Mouse (Mus musculus) embryonic facial prominence, embryonic 15.5 days (tissue): ENCODE data around the gene Gm37240. TPM values are rescaled to one million over a fixed set of nuclear protein-coding genes. Genes with fewer than 3 reads are reported as not detected.

Experiments used
- ATAC-seq: fragments of 200-750 bp; cut with Nextera tagmentation; 2 replicates; pipeline ENCODE4 v1.8.0; 2017; ENCODE audit warnings: low read depth, moderate TSS enrichment; ENCODE audit not compliant: insufficient number of reproducible peaks, low FRiP score, low TSS enrichment
- H3K27ac ChIP-seq: fragments of 300-500 bp; sonication (generic); replicated peaks from 2 replicates; pipeline ENCODE4 v1.5.1; 2015; ENCODE audit warnings: mild to moderate bottlenecking, inconsistent platforms
- H3K27me3 ChIP-seq: fragments of 300-500 bp; sonication (generic); 2 replicates; pipeline ENCODE4 v1.6.1; 2015; ENCODE audit warnings: inconsistent platforms
- H3K36me3 ChIP-seq: fragments of 300-500 bp; sonication (generic); 2 replicates; pipeline ENCODE4 v1.6.1; 2015; ENCODE audit warnings: mild to moderate bottlenecking, inconsistent platforms
- H3K4me1 ChIP-seq: fragments of 300-500 bp; sonication (generic); 2 replicates; pipeline ENCODE4 v1.6.1; 2015; ENCODE audit warnings: inconsistent platforms
- H3K4me2 ChIP-seq: fragments of 300-500 bp; sonication (generic); replicated peaks from 2 replicates; pipeline ENCODE4 v1.6.1; 2015; ENCODE audit warnings: mild to moderate bottlenecking, inconsistent platforms
- H3K4me3 ChIP-seq: fragments of 300-500 bp; sonication (generic); replicated peaks from 2 replicates; pipeline ENCODE4 v1.5.1; 2015; ENCODE audit warnings: mild to moderate bottlenecking, inconsistent platforms
- H3K9ac ChIP-seq: fragments of 300-500 bp; sonication (generic); 2 replicates; pipeline ENCODE4 v1.6.1; 2015; ENCODE audit warnings: inconsistent platforms
- H3K9me3 ChIP-seq: fragments of 300-500 bp; sonication (generic); replicated peaks from 2 replicates; pipeline ENCODE4 v1.6.1; 2016; ENCODE audit warnings: inconsistent platforms
- WGBS: fragments of 180-500 bp; shearing (Covaris S2); methylation state at CpG from one replicate; pipeline ENCODE4 v1.1.7; 2015; 5-methylcytosine and 5-hydroxymethylcytosine counted together
- polyA plus RNA-seq: library from polyadenylated mRNA; unstranded; fragments of >200 nt; fragmentation: Nextera tagmentation; extraction: Ambion mirVana; gene quantifications from 2 replicates; pipeline ENCODE4 v1.2.1, GENCODE M21; 2015

Gm37240 gene
- polyA plus RNA-seq, 1 experiment from 2014 or later: 12.8 TPM

DNA sequence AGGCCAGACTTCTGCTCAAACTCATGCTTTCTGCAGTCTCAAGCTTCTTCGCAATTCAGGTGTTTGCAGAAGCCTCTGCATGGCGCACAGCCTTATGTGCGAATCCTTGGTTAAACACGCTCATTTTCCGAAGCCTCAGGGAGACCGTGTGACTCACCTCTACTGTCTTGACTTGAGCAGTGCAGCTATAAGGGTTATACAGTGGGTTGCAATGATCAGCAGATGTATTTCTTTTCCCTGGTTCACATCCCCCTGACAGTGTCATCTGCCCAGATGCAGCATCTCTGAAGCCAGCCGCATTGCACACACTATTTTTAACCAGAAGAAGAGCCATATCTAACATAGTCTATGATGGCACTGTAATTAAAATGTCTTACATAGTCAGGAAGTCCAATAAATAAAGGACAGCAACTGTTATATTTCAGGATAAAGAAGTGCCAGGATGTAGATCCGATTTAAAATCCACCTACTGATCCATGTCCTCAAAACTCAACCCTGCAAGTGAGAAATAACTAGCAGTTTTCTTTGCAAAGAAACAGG, 843.6 kb downstream of the Gm37240 start:
- 86% methylated on average over 8 of the region's 8 CpGs for WGBS
- no peaks in the 10 kb centered on the region for H3K9me3 ChIP-seq
- no peak for ATAC-seq

DNA sequence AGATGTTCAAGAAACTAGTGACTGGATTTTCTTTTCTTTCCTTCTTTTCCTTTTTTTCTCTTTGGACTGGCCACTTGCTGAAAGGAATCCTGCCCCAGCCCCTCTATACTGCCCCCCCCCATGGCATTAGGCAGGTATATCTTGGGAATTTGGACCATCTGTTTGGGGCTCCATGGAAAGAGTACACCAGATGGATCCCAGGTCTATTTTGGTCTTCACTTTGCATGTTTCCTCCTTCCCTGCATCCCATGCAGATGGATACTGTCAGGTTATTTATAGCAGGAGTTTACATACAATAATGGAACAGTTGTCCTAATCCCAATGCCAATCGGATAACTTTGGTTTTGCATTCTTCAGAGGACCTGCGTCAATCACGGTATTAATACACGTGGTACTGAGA, 845.2 kb downstream of the Gm37240 start:
- H3K9me3 ChIP-seq: no peaks in the 10 kb centered on the region
- H3K9ac ChIP-seq: no peak overlapping the region
- no peaks in the 10 kb centered on the region for H3K4me1 ChIP-seq
- H3K27me3 ChIP-seq: no peaks in the 10 kb centered on the region
- ATAC-seq: no peak
- no peaks in the 10 kb centered on the region for H3K36me3 ChIP-seq
- H3K27ac ChIP-seq: no peak overlapping the region
- 76% methylated on average over 4 of the region's 4 CpGs for WGBS
- H3K4me2 ChIP-seq: no peak overlapping the region
- no peak overlapping the region for H3K4me3 ChIP-seq

More for the DNA sequence above, 843.6 kb downstream of the Gm37240 start:
- Histone ChIP-seq H3K4me3 (no peak overlapping the region), H3K9ac (no peak overlapping the region), H3K36me3 (no peaks in the 10 kb centered on the region), H3K27me3 (no peaks in the 10 kb centered on the region), H3K4me2 (no peak overlapping the region), H3K4me1 (no peaks in the 10 kb centered on the region), H3K27ac (no peak overlapping the region)

DNA sequence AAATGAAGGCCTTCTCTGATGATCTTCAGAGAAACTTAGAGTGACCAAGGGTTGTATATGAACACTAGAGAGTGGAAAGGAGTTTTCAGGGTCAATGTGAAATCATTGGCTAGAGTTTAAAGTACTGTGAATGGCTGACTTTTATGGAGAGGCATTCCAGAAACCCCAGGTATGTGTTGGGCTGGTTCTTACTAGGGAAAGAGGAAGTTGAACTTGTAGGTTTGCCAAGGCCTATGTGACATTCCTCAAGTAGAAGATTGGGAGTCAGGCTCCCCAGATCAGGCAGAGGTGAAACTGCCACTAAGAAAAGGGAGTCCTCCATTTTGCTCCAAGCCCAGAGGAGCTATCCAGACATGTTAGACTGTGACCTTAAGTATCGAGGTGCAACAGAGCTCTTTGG, 858.2 kb downstream of the Gm37240 start:
- WGBS: 80% methylated on average over 1 of the region's 1 CpGs
- ATAC-seq: no peak
- Histone ChIP-seq H3K4me3 (no peak overlapping the region), H3K9ac (no peak overlapping the region), H3K27me3 (no peaks in the 10 kb centered on the region), H3K27ac (no peak overlapping the region), H3K4me1 (no peaks in the 10 kb centered on the region), H3K36me3 (no peaks in the 10 kb centered on the region), H3K9me3 (no peaks in the 10 kb centered on the region), H3K4me2 (no peak overlapping the region)

DNA sequence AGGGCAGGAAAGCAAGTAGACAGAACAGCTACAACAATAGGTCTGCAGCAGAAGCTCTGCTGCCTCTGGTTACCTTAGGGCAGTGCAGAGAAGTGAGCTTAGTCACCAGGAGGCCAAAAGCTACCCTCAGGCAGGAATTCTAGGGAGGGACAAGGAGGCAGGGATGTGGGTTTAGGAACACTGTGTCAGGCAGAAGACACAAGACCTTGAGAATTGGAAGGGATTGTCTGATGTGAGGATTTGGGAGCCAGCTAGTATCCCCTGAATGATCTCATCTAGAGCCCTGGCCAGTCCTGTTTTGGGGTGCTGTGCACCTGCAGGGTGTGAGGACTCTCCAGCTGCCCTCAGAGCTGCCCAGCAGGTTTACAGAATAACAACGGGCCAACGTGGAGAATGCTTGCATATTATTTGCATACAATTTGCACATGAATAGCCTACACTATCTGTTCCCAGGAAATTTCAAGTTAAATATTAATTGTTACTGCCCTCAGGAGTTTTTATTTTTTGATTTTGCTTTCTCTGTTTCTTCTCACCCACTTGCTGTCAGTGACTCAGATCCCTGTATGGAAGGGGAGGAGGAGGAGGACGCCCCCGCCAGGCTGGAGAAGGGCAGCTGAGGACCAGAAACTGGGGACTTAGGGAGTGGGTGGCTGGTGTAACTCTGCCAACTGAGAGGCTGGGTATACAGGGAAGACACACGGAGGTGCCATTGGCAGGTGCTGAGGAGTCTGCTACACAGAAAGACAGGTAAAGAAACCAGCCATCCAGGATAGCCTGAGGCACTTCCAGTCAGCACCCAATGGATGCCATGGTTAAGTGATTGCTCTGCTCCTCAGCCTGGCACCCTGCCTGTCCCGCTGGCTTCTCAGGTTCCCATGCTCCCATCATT, 862.3 kb downstream of the Gm37240 start:
- no peaks in the 10 kb centered on the region for H3K9me3 ChIP-seq
- no peak overlapping the region for H3K4me3 ChIP-seq
- H3K27ac ChIP-seq: no peak overlapping the region
- WGBS: 24% methylated on average over 6 of the region's 6 CpGs
- H3K36me3 ChIP-seq: no peaks in the 10 kb centered on the region
- no peak for ATAC-seq
- no peak overlapping the region for H3K4me2 ChIP-seq
- H3K4me1 ChIP-seq: no peaks in the 10 kb centered on the region
- no peaks in the 10 kb centered on the region for H3K27me3 ChIP-seq
- H3K9ac ChIP-seq: no peak overlapping the region

DNA sequence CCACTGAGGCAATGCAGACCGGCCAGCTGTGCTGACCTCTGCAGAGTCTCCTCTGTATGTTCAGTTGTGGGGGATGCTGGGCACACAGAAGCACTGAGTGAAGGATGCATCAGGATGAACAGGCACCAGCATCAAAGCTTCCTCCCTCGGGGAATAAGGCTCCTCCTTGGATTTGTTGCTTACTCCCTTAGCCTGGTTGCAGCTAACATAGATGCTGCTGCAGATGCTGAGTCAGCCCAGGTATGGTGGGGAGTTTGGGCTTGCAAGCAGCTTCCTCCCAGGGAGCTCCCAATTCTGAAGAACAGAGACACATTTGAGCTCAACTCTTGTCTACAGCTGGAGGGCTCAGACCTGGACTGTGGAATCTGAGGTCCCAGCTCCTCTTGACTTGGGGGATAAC, 863.1 kb downstream of the Gm37240 start:
- H3K9me3 ChIP-seq: no peaks in the 10 kb centered on the region
- no peak for ATAC-seq
- no peaks in the 10 kb centered on the region for H3K36me3 ChIP-seq
- no peaks in the 10 kb centered on the region for H3K4me1 ChIP-seq
- no peak overlapping the region for H3K4me2 ChIP-seq
- WGBS: 66% methylated on average over 2 of the region's 2 CpGs
- H3K9ac ChIP-seq: no peak overlapping the region
- no peak overlapping the region for H3K27ac ChIP-seq
- no peak overlapping the region for H3K4me3 ChIP-seq
- no peaks in the 10 kb centered on the region for H3K27me3 ChIP-seq

DNA sequence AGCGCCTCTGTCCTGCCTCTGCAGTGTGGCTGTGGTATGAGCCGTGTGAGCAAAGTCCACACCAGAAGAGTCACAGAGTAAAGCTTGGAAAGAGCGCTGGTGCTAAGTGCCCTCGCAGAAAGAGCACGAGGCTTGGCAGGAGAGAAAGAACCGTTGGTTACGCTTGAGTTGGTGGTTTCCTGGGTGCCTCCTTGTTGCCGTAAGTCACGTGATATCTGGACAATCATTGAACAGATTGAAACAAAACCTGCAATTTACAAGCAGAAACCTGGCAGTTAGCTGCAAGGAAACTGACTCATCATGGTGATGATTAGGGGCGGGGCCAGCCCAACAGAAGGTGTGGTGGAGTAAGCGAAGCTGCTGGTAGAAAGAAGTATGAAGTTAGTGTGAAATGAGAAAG, 864.5 kb downstream of the Gm37240 start:
- no peak for ATAC-seq
- H3K36me3 ChIP-seq: no peaks in the 10 kb centered on the region
- 78% methylated on average over 11 of the region's 11 CpGs for WGBS
- H3K4me3 ChIP-seq: no peak overlapping the region
- H3K27ac ChIP-seq: no peak overlapping the region
- H3K4me1 ChIP-seq: no peaks in the 10 kb centered on the region
- H3K27me3 ChIP-seq: no peaks in the 10 kb centered on the region
- no peaks in the 10 kb centered on the region for H3K9me3 ChIP-seq
- H3K4me2 ChIP-seq: no peak overlapping the region
- no peak overlapping the region for H3K9ac ChIP-seq

DNA sequence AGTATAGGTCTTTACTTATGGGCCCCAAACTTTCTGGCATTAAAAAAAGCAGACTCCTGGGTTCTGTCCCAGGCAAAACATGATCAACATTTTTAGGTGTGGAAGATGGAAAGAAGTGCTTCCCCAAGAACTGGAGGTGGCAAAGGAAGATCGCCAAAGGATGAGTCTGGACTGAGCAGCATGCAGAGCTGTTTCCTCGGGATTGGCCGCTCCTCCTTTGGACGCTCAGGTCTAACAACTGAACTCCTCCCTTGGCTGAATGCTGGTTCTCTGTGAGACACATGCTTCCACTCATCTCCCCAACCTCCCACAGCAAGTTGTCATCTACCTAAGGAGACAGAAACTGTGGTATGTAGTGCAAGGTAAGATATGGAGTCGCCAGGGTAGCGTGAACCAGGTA, 865.5 kb downstream of the Gm37240 start:
- Histone ChIP-seq H3K27me3 (no peaks in the 10 kb centered on the region), H3K4me1 (no peaks in the 10 kb centered on the region), H3K9me3 (no peaks in the 10 kb centered on the region), H3K9ac (no peak overlapping the region), H3K4me3 (no peak overlapping the region), H3K36me3 (no peaks in the 10 kb centered on the region), H3K27ac (no peak overlapping the region), H3K4me2 (no peak overlapping the region)
- ATAC-seq: no peak
- WGBS: 94% methylated on average over 6 of the region's 6 CpGs

DNA sequence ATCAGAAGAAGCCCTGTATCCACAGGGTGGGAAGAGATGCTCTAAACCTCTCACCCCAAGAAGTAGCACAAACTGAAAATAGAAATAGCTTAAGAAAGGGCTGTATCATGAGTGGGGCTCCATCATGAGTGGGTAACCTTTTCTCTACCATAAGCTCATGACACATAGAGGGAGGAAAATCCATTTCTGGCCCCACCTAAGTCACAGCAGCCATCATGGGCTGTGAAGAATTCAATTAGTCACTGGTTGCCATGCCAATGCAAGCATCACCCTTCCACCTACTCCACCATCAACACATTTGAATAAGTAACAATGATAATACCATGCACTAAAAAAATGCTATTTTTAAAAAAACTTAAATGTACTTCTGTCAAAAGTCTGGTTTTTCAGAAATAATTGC, 867.2 kb downstream of the Gm37240 start:
- no peak overlapping the region for H3K27ac ChIP-seq
- H3K27me3 ChIP-seq: no peaks in the 10 kb centered on the region
- H3K4me3 ChIP-seq: no peak overlapping the region
- no peaks in the 10 kb centered on the region for H3K4me1 ChIP-seq
- no peaks in the 10 kb centered on the region for H3K9me3 ChIP-seq
- H3K4me2 ChIP-seq: no peak overlapping the region
- H3K9ac ChIP-seq: no peak overlapping the region
- no peak for ATAC-seq
- H3K36me3 ChIP-seq: no peaks in the 10 kb centered on the region

DNA sequence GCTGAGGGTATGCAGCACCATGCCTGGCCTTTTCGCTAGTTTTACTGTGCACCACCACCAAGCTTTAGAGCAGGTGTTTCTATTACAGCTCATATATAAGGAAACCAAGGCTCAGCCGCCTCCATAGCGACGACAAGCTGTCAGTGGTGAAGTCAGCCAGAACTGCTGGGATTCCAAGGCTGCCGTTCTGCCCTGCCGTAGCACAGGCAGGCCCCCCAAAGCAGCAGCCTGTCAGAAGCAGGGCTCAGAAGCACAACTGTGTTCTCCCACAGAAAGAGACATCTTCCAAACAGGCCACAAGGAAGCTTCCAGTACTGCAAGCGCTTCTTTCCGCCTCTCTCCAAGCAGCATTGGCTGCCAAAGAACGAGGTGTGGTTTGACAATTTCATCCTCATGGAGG, 871.7 kb downstream of the Gm37240 start:
- Histone ChIP-seq H3K4me2 (no peak overlapping the region), H3K36me3 (no peaks in the 10 kb centered on the region), H3K4me3 (no peak overlapping the region), H3K27ac (no peak overlapping the region), H3K9me3 (no peaks in the 10 kb centered on the region), H3K4me1 (no peaks in the 10 kb centered on the region), H3K27me3 (no peaks in the 10 kb centered on the region), H3K9ac (no peak overlapping the region)
- ATAC-seq: no peak
- WGBS: 55% methylated on average over 9 of the region's 9 CpGs

DNA sequence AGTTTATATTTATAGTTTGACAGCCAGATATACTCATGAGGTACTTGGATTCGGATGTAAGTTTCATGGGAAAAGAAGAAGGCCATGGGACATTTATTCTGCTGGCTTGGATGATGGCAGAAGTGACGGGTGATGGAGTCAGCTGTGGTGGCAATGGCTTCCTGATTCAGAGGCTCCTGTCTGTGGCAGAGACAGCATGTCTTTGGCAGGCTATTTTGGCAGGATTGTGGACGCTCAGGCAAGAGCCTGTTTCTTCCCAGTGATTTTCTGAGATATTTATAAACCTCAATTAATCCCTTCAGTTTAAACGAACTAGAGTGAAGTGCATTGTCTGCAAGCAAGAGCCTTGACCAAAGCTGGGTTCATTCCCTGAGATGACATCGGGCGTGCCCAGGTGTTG, 874.4 kb downstream of the Gm37240 start:
- no peak overlapping the region for H3K4me3 ChIP-seq
- H3K9ac ChIP-seq: no peak overlapping the region
- H3K27ac ChIP-seq: no peak overlapping the region
- 84% methylated on average over 6 of the region's 6 CpGs for WGBS
- ATAC-seq: no peak
- H3K4me2 ChIP-seq: no peak overlapping the region
- no peaks in the 10 kb centered on the region for H3K27me3 ChIP-seq
- H3K9me3 ChIP-seq: no peaks in the 10 kb centered on the region
- H3K36me3 ChIP-seq: no peaks in the 10 kb centered on the region
- no peaks in the 10 kb centered on the region for H3K4me1 ChIP-seq

DNA sequence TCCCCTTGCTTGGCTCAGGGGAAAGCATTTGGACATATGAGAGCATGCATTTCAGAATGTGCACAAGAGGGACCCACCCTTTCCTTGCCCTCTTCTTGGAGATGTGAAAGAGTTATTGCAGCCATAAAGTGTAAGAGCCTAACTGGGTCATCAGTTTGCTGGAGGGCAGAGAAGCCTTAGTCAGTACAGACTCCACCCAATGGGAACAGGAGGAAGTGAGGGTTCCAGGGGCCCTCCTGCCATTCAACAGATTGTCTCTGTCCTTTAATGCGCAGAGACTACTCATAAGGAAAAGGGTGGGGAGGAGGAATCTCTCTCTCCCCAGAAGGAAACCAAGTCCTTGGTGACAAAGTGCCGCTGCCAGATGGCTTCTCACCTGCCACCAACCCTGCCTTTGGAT, 882.1 kb downstream of the Gm37240 start:
- H3K9me3 ChIP-seq: no peaks in the 10 kb centered on the region
- H3K4me2 ChIP-seq: no peak overlapping the region
- no peaks in the 10 kb centered on the region for H3K4me1 ChIP-seq
- no peaks in the 10 kb centered on the region for H3K36me3 ChIP-seq
- no peak overlapping the region for H3K9ac ChIP-seq
- H3K4me3 ChIP-seq: no peak overlapping the region
- no peak overlapping the region for H3K27ac ChIP-seq
- 80% methylated on average over 2 of the region's 2 CpGs for WGBS
- H3K27me3 ChIP-seq: no peaks in the 10 kb centered on the region
- ATAC-seq: no peak

DNA sequence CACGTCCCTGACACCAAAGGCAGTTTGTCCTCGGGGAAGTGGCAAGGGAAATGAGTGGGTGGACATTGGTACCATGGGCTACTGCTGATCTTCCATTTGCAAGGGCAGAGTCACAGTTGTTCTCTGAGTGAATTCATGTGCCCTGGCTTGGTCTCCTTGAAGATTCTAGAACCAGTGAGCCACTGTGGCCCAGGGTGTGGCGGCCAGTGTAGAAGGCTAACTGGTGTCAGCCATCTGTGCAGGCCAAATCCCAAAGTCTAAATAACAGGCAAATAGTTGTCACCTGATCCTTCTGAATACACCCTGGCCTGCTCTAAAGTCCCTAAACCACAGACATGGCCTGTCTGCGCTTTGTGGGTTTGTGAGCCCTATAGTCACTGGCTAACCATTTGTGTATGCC, 898.4 kb downstream of the Gm37240 start:
- 76% methylated on average over 4 of the region's 4 CpGs for WGBS
- H3K4me1 ChIP-seq: no peaks in the 10 kb centered on the region
- no peak overlapping the region for H3K27ac ChIP-seq
- H3K27me3 ChIP-seq: no peaks in the 10 kb centered on the region
- H3K4me3 ChIP-seq: no peak overlapping the region
- H3K9me3 ChIP-seq: no peaks in the 10 kb centered on the region
- no peak overlapping the region for H3K4me2 ChIP-seq
- H3K36me3 ChIP-seq: no peaks in the 10 kb centered on the region
- H3K9ac ChIP-seq: no peak overlapping the region
- peak; percentile 65; the same call in 1 of the 2 replicates for ATAC-seq
